Mouse (Mus musculus) heart, adult 2 months (tissue): ENCODE results near the gene Wnk4. TPM values are rescaled to one million over a fixed set of nuclear protein-coding genes. Genes with fewer than 3 reads are reported as not detected.
"Not testable (repeated sequence)": the region's sequence is repeated elsewhere in the genome, so short reads cannot be mapped to it uniquely, and the experiment has no call there.

ENCODE experiments used
- DNase-seq, 2 experiments: peaks; one replicate each; pipeline ENCODE4 v3.0.0; 2021
- H3K27ac ChIP-seq: fragments of 200-600 bp; 2 replicates; pipeline ENCODE4 v1.8.1; 2022
- H3K27me3 ChIP-seq: fragments of 200-500 bp; 2 replicates; pipeline ENCODE4 v1.6.1; 2012; ENCODE audit warnings: mild to moderate bottlenecking, low read length, inconsistent platforms, mixed read lengths; ENCODE audit not compliant: control insufficient read depth, insufficient read depth
- H3K36me3 ChIP-seq: fragments of 200-500 bp; 2 replicates; pipeline ENCODE4 v1.6.1; 2012; ENCODE audit warnings: low read length, inconsistent platforms; ENCODE audit not compliant: control insufficient read depth, insufficient read depth
- H3K4me1 ChIP-seq: fragments of 200-500 bp; 2 replicates; pipeline ENCODE4 v1.6.1; 2011; ENCODE audit warnings: low read length; ENCODE audit not compliant: control insufficient read depth, insufficient read depth
- H3K4me3 ChIP-seq: fragments of 200-600 bp; 2 replicates; pipeline ENCODE4 v1.8.1; 2022
- H3K79me2 ChIP-seq: fragments of 200-500 bp; replicated peaks from 2 replicates; pipeline ENCODE4 v1.6.1; 2012; ENCODE audit warnings: mild to moderate bottlenecking, inconsistent platforms, low read length, moderate library complexity, mixed read lengths; ENCODE audit not compliant: control insufficient read depth, insufficient read depth
- H3K9ac ChIP-seq: fragments of 200-500 bp; 2 replicates; pipeline ENCODE4 v1.6.1; 2012; ENCODE audit warnings: low read depth, mild to moderate bottlenecking, control low read depth, inconsistent platforms, low read length, mixed read lengths
- CTCF ChIP-seq: fragments of 200-600 bp; IDR thresholded peaks from 2 replicates; pipeline ENCODE4 v1.8.1; 2022; ENCODE audit warnings: antibody characterized with exemption, mild to moderate bottlenecking, moderate library complexity
- EP300 ChIP-seq: fragments of 200-500 bp; IDR thresholded peaks from 2 replicates; pipeline ENCODE4 v1.6.1; 2011; ENCODE audit warnings: low read depth, low read length, control low read depth; ENCODE audit not compliant: insufficient read depth
- POLR2A ChIP-seq: fragments of 200-500 bp; IDR thresholded peaks from 2 replicates; pipeline ENCODE4 v1.6.1; 2011; ENCODE audit warnings: mild to moderate bottlenecking, low read depth, low read length, control low read depth; ENCODE audit not compliant: insufficient read depth
- WGBS: fragments of 180-500 bp; shearing (Covaris S2); methylation state at CpG from one replicate; pipeline ENCODE4 v1.1.7; 2018; 5-methylcytosine and 5-hydroxymethylcytosine counted together
- intact Hi-C: fragments of 180-260 bp; cut with DNase I; formaldehyde crosslinking; loops from one replicate; pipeline ENCODE4 v1.15.1; 2025
- polyA plus RNA-seq: library from polyadenylated mRNA; depleted of rRNA; stranded (reverse); fragments of >200 nt; gene quantifications from 2 replicates; pipeline ENCODE4 v1.2.3, GENCODE M21; 2012; rRNA removed
- total RNA-seq, 2 experiments: library from RNA; stranded (reverse); gene quantifications; 2 replicates each; pipeline ENCODE4 v1.2.3; 2021

Wnk4 gene
- total and polyA plus RNA-seq, 3 experiments = 9.2 to 13.9 (median 12.6) TPM

DNA sequence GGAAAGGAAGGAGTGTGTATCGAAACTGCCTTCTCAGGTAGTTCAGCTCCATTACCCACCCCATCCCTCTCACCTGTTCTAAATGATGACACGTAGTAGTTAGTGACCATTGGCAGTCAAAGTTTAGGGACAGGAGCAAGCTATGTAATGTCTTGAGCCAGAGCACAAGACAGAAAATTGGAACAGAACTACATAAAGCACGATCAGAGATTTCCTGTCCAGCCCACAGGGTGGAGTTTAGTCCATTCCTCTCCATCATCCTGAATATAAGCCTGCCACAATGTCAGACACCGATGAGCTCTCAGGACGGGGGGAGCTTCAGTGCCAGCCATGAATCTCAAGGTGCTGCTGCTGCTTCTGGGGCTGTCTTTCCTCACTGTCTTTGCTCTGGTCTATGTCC lies 64.4 kb downstream of the Wnk4 start, which contains the start of gene Aoc2:
TSS of gene Aoc2 (plus strand) at position 301 of the 400 bp plus-strand sequence.
- H3K4me3 ChIP-seq = no peak within 1 kb of the TSS
- peaks cover 4% of the 10 kb centered on the region for H3K4me1 ChIP-seq
- intact Hi-C loops = loop anchor here (10.0 kb wide), 1 partner anchor 230 kb away; the partner anchor contains the start of genes Brca1 and Nbr1
- H3K27me3 ChIP-seq = no peaks in the 10 kb centered on the region
- DNase-seq = no peak
- no peaks in the 10 kb centered on the region for H3K36me3 ChIP-seq
- WGBS = 70% methylated on average over 5 of the region's 5 CpGs
- no peak within 1 kb of the TSS for H3K9ac ChIP-seq
- H3K79me2 ChIP-seq = no peaks in the 10 kb centered on the region
- no peak within 1 kb of the TSS for H3K27ac ChIP-seq
- no peak for TF ChIP-seq POLR2A
- TF ChIP-seq EP300 = no peak
- no peak for TF ChIP-seq CTCF

GRCm38 (mm10) chr11:101325201-101325600 lies 64.8 kb downstream of the Wnk4 start:
- H3K9ac ChIP-seq, H3K79me2 ChIP-seq, H3K27me3 ChIP-seq, H3K4me1 ChIP-seq, H3K27ac ChIP-seq, H3K36me3 ChIP-seq, DNase-seq, H3K4me3 ChIP-seq: not testable (repeated sequence)
- intact Hi-C loops = loop anchor here (10.0 kb wide), 1 partner anchor 230 kb away; the partner anchor contains the start of genes Brca1 and Nbr1
- 92% methylated on average over 11 of the region's 11 CpGs for WGBS

- Histone ChIP-seq H3K27me3 (no peaks in the 10 kb centered on the region), H3K4me3 (no peak overlapping the region), H3K79me2 (no peaks in the 10 kb centered on the region), H3K9ac (no peak overlapping the region), H3K36me3 (no peaks in the 10 kb centered on the region), H3K4me1 (peaks cover 4% of the 10 kb centered on the region), H3K27ac (no peak overlapping the region)
- 89% methylated on average over 11 of the region's 11 CpGs for WGBS
- intact Hi-C loops = loop anchor here (10.0 kb wide), 1 partner anchor 229 kb away; the partner anchor contains the start of genes Brca1 and Nbr1
- DNase-seq = no peak
- TF ChIP-seq POLR2A (no peak), CTCF (no peak), EP300 (no peak)
These were observed 65.8 kb downstream of the Wnk4 start for GRCm38 (mm10) chr11:101326147-101326546.

Other genes with a start within 250 kb of the Wnk4 start
- gene Naglu, start 190.6 kb upstream of the Wnk4 start, total RNA-seq = 1 to 10 TPM; 7.4 to 8.3 TPM
- gene Naglu, start 190.6 kb upstream of the Wnk4 start, polyA plus RNA-seq = 11.0 and 14.3 TPM in 2 replicates
- gene Hsd17b1, start 182.2 kb upstream of the Wnk4 start, total RNA-seq = under 1 TPM; 0.47 to 0.70 TPM
- 0.32 and 0.55 TPM in 2 replicates for gene Hsd17b1, start 182.2 kb upstream of the Wnk4 start, polyA plus RNA-seq
- 10 to 100 TPM; 15.8 to 17.5 TPM for gene Coasy, start 178.0 kb upstream of the Wnk4 start, total RNA-seq
- 22.1 and 24.6 TPM in 2 replicates for gene Coasy, start 178.0 kb upstream of the Wnk4 start, polyA plus RNA-seq
- 10 to 100 TPM; 18.1 to 21.3 TPM for gene Mlx, start 173.3 kb upstream of the Wnk4 start, total RNA-seq
- gene Mlx, start 173.3 kb upstream of the Wnk4 start, polyA plus RNA-seq = 23.0 and 45.2 TPM in 2 replicates
- gene Psmc3ip, start 165.1 kb upstream of the Wnk4 start, total RNA-seq = 1 to 10 TPM; 1.6 to 2.7 TPM
- 1.1 and 1.3 TPM in 2 replicates for gene Psmc3ip, start 165.1 kb upstream of the Wnk4 start, polyA plus RNA-seq
- 10 to 100 TPM; 28.5 to 31.0 TPM for gene Retreg3, start 140.7 kb upstream of the Wnk4 start, total RNA-seq
- 31.8 and 53.1 TPM in 2 replicates for gene Retreg3, start 140.7 kb upstream of the Wnk4 start, polyA plus RNA-seq
- gene Tubg1, start 140.6 kb upstream of the Wnk4 start, total RNA-seq = 10 to 100 TPM; 22.7 to 23.6 TPM
- 14.2 and 17.2 TPM in 2 replicates for gene Tubg1, start 140.6 kb upstream of the Wnk4 start, polyA plus RNA-seq
- gene Tubg2, start 104.7 kb upstream of the Wnk4 start, total RNA-seq = 1 to 10 TPM; 3.5 TPM
- gene Tubg2, start 104.7 kb upstream of the Wnk4 start, polyA plus RNA-seq = 2.1 and 2.9 TPM in 2 replicates
- gene Cntnap1, start 90.0 kb upstream of the Wnk4 start, total RNA-seq = 1 to 10 TPM; 1.3 to 1.5 TPM
- gene Cntnap1, start 90.0 kb upstream of the Wnk4 start, polyA plus RNA-seq = 3.1 and 4.0 TPM in 2 replicates
- 10 to 100 TPM; 14.3 to 28.1 TPM for gene Plekhh3, start 89.2 kb upstream of the Wnk4 start, total RNA-seq
- 24.4 and 26.7 TPM in 2 replicates for gene Plekhh3, start 89.2 kb upstream of the Wnk4 start, polyA plus RNA-seq
- not detected for gene Ccr10, start 85.1 kb upstream of the Wnk4 start, total RNA-seq
- 0.14 TPM in 1 of 2 replicates, not detected in the other for gene Ccr10, start 85.1 kb upstream of the Wnk4 start, polyA plus RNA-seq
- gene Ezh1, start 34.1 kb upstream of the Wnk4 start, total RNA-seq = 10 to 100 TPM; 29.8 to 31.4 TPM
- gene Ezh1, start 34.1 kb upstream of the Wnk4 start, polyA plus RNA-seq = 26.1 and 34.1 TPM in 2 replicates
- gene Ramp2, start 14.5 kb upstream of the Wnk4 start, total RNA-seq = 10 to 100 TPM; 89.1 to 90.3 TPM
- gene Ramp2, start 14.5 kb upstream of the Wnk4 start, polyA plus RNA-seq = 130 and 172 TPM in 2 replicates
- 10 to 100 TPM; 82.5 to 90.1 TPM for gene Vps25, start 6.9 kb upstream of the Wnk4 start, total RNA-seq
- 83.2 and 96.8 TPM in 2 replicates for gene Vps25, start 6.9 kb upstream of the Wnk4 start, polyA plus RNA-seq
- gene Cntd1, start 18.4 kb downstream of the Wnk4 start, total RNA-seq = under 1 TPM; 0.23 to 0.36 TPM
- 0.06 and 0.12 TPM in 2 replicates for gene Cntd1, start 18.4 kb downstream of the Wnk4 start, polyA plus RNA-seq
- 100 to 1,000 TPM in 1 of 2 experiments, 10 to 100 TPM in 1; 88.4 to 101 TPM for gene Coa3, start 18.5 kb downstream of the Wnk4 start, total RNA-seq
- 153 and 302 TPM in 2 replicates for gene Coa3, start 18.5 kb downstream of the Wnk4 start, polyA plus RNA-seq
- gene Becn1, start 41.7 kb downstream of the Wnk4 start, total RNA-seq = 10 to 100 TPM; 86.3 to 86.5 TPM
- 36.1 and 43.7 TPM in 2 replicates for gene Becn1, start 41.7 kb downstream of the Wnk4 start, polyA plus RNA-seq
- 100 to 1,000 TPM in 1 of 2 experiments, 10 to 100 TPM in 1; 81.9 to 112 TPM for gene Psme3, start 55.6 kb downstream of the Wnk4 start, total RNA-seq
- 55.5 and 69.1 TPM in 2 replicates for gene Psme3, start 55.6 kb downstream of the Wnk4 start, polyA plus RNA-seq
- gene Aoc2, start 64.5 kb downstream of the Wnk4 start, total RNA-seq = 1 to 10 TPM; 1.6 to 2.2 TPM
- 1.9 and 2.3 TPM in 2 replicates for gene Aoc2, start 64.5 kb downstream of the Wnk4 start, polyA plus RNA-seq
- 10 to 100 TPM; 11.5 to 13.3 TPM for gene Aoc3, start 70.0 kb downstream of the Wnk4 start, total RNA-seq
- 21.8 and 22.0 TPM in 2 replicates for gene Aoc3, start 70.0 kb downstream of the Wnk4 start, polyA plus RNA-seq
- not detected for gene G6pc, start 107.0 kb downstream of the Wnk4 start, total RNA-seq
- 0.15 TPM in 1 of 2 replicates, not detected in the other for gene G6pc, start 107.0 kb downstream of the Wnk4 start, polyA plus RNA-seq
- gene Aarsd1, start 157.0 kb downstream of the Wnk4 start, total RNA-seq = 10 to 100 TPM; 19.5 to 23.4 TPM
- 23.0 and 28.0 TPM in 2 replicates for gene Aarsd1, start 157.0 kb downstream of the Wnk4 start, polyA plus RNA-seq
- gene Gm27029, start 164.2 kb downstream of the Wnk4 start, total RNA-seq = 10 to 100 TPM in 1 of 2 experiments, 1 to 10 TPM in 1; 5.1 to 10.2 TPM
- gene Gm27029, start 164.2 kb downstream of the Wnk4 start, polyA plus RNA-seq = 1.3 and 2.4 TPM in 2 replicates
- 10 to 100 TPM; 10.1 to 12.1 TPM for gene Rundc1, start 164.5 kb downstream of the Wnk4 start, total RNA-seq
- 12.0 and 14.7 TPM in 2 replicates for gene Rundc1, start 164.5 kb downstream of the Wnk4 start, polyA plus RNA-seq
- gene Ptges3l, start 164.8 kb downstream of the Wnk4 start, total RNA-seq = 10 to 100 TPM; 50.6 to 58.3 TPM
- 56.8 and 81.6 TPM in 2 replicates for gene Ptges3l, start 164.8 kb downstream of the Wnk4 start, polyA plus RNA-seq
- 10 to 100 TPM; 38.3 to 48.4 TPM for gene Rpl27, start 181.7 kb downstream of the Wnk4 start, total RNA-seq
- 234 and 242 TPM in 2 replicates for gene Rpl27, start 181.7 kb downstream of the Wnk4 start, polyA plus RNA-seq
- gene Ifi35, start 187.8 kb downstream of the Wnk4 start, total RNA-seq = 10 to 100 TPM; 11.5 to 12.6 TPM
- gene Ifi35, start 187.8 kb downstream of the Wnk4 start, polyA plus RNA-seq = 25.5 and 29.4 TPM in 2 replicates
- gene Rnd2, start 204.4 kb downstream of the Wnk4 start, total RNA-seq = 1 to 10 TPM; 6.5 to 8.0 TPM
- 5.8 and 9.8 TPM in 2 replicates for gene Rnd2, start 204.4 kb downstream of the Wnk4 start, polyA plus RNA-seq
- 10 to 100 TPM; 20.4 to 21.4 TPM for gene Vat1, start 205.7 kb downstream of the Wnk4 start, total RNA-seq
- 29.6 and 35.0 TPM in 2 replicates for gene Vat1, start 205.7 kb downstream of the Wnk4 start, polyA plus RNA-seq